Mouse (Mus musculus): Measurements from ENCODE around the gene Rtkn.

The Rtkn gene

GRCm38 (mm10) chr6:83116373-83117164, 18.7 kb upstream of the Rtkn start:
- no peak for DNase-seq (ENCODE audit: low read depth, low spot score)

- DNase-seq (ENCODE audit: low read depth, low spot score) = no peak
Measured at GRCm38 (mm10) chr6:83117165-83117438, 18.2 kb upstream of the Rtkn start.

- DNase-seq (ENCODE audit: low read depth, low spot score) = no peak
Measured at GRCm38 (mm10) chr6:83117616-83118015, 17.6 kb upstream of the Rtkn start.

- no peak for DNase-seq (ENCODE audit: low read depth, low spot score)
Measured at GRCm38 (mm10) chr6:83118369-83118768, 16.9 kb upstream of the Rtkn start.

- no peak for DNase-seq (ENCODE audit: low read depth, low spot score)
Measured at GRCm38 (mm10) chr6:83118825-83119733, 16.2 kb upstream of the Rtkn start.

- DNase-seq (ENCODE audit: low read depth, low spot score) = no peak
Measured at GRCm38 (mm10) chr6:83119734-83120051, 15.6 kb upstream of the Rtkn start.

GRCm38 (mm10) chr6:83120930-83121862, 14.1 kb upstream of the Rtkn start, which contains the start of gene Wbp1:
TSS of gene Wbp1 (minus strand) at chr6:83121559.
- DNase-seq (ENCODE audit: low read depth, low spot score) = peak; percentile 98

GRCm38 (mm10) chr6:83121863-83122710, 13.2 kb upstream of the Rtkn start:
- no peak for DNase-seq (ENCODE audit: low read depth, low spot score)

GRCm38 (mm10) chr6:83122961-83123360, 12.3 kb upstream of the Rtkn start:
- DNase-seq (ENCODE audit: low read depth, low spot score) = no peak

- peak; percentile 90 for DNase-seq (ENCODE audit: low read depth, low spot score)
Measured at GRCm38 (mm10) chr6:83124851-83125312, 10.4 kb upstream of the Rtkn start.

GRCm38 (mm10) chr6:83125331-83125730, 9.9 kb upstream of the Rtkn start, which contains the start of gene Ino80b:
TSS of gene Ino80b (minus strand) at chr6:83125431.
- no peak for DNase-seq (ENCODE audit: low read depth, low spot score)

- no peak for DNase-seq (ENCODE audit: low read depth, low spot score)
Measured at GRCm38 (mm10) chr6:83127419-83127818, 7.8 kb upstream of the Rtkn start.

GRCm38 (mm10) chr6:83131469-83132034, 3.7 kb upstream of the Rtkn start:
- no peak for DNase-seq (ENCODE audit: low read depth, low spot score)

GRCm38 (mm10) chr6:83132176-83132919, 2.9 kb upstream of the Rtkn start:
- DNase-seq (ENCODE audit: low read depth, low spot score) = no peak

- DNase-seq (ENCODE audit: low read depth, low spot score) = no peak
Measured at GRCm38 (mm10) chr6:83134226-83134625, 1.0 kb upstream of the Rtkn start.

- no peak for DNase-seq (ENCODE audit: low read depth, low spot score)
Measured at GRCm38 (mm10) chr6:83135571-83136161, 403 bp downstream of the Rtkn start.

- no peak for DNase-seq (ENCODE audit: low read depth, low spot score)
Measured at GRCm38 (mm10) chr6:83136291-83136880, 1.1 kb downstream of the Rtkn start.

- DNase-seq (ENCODE audit: low read depth, low spot score) = peak; percentile 68
Measured at GRCm38 (mm10) chr6:83136881-83137575, 1.8 kb downstream of the Rtkn start.

Measured in skeletal muscle tissue, adult 2 months (tissue).